Comparison of ENCODE assay signal across 10 mouse cellular contexts in genomic region chr11:77965101-77966036, GRCm38 (mm10). TPM values are rescaled to one million over a fixed set of nuclear protein-coding genes. Genes with fewer than 3 reads are reported as not detected.
DNase-seq lines count a peak whose midpoint lies in the region; ATAC-seq and TF ChIP-seq lines count a peak whose summit lies in the region.
"Had no signal": no experiment of that assay in that cellular context is flagged by ENCODE, and none has a peak within 500 bp of the region (broad histone marks: within the 10 kb centered on the region; RNA-seq: fewer than 3 reads in every experiment).

No protein-coding gene starts in this region.

- H3K4me2 ChIP-seq in forebrain, embryonic 15.5 days (replicated peaks), result peak overlapping the region; percentile 40
- peak overlapping the region; percentile 40 for H3K4me2 ChIP-seq in neural tube, embryonic 12.5 days (replicated peaks)

- intact Hi-C loops in gastrocnemius, adult 2 months (cut with DNase I), result loop anchor here (5.0 kb wide), 2 partner anchors 93 to 203 kb away; partner anchors contain the start of gene Myo18a

- no peaks in the 10 kb centered on the region for H3K27me3 ChIP-seq in forebrain, embryonic 15.5 days
- H3K27me3 ChIP-seq in neural tube, embryonic 12.5 days (replicated peaks), result peaks cover 56% of the 10 kb centered on the region

- no peak overlapping the region for H3K4me3 ChIP-seq in gastrocnemius, adult 2 months
- peak overlapping the region; percentile 23 for H3K4me3 ChIP-seq in forebrain, embryonic 15.5 days
- H3K4me3 ChIP-seq in neural tube, embryonic 12.5 days, result no peak overlapping the region

- ATAC-seq in forebrain, embryonic 15.5 days (replicated peaks), result peak; percentile 83
- ATAC-seq in neural tube, embryonic 12.5 days (ENCODE audit: low FRiP score, low read depth), result peak; percentile 78

- TF ChIP-seq CTCF in gastrocnemius, adult 2 months (IDR thresholded peaks at IDR 0.05), result no peak

- DNase-seq in gastrocnemius, postnatal 10 days, result peak; percentile 29
- DNase-seq in gastrocnemius, adult 2 months, result no peak
- DNase-seq in cerebellum, adult 18-20 months, result peak; percentile 91 to 95
- DNase-seq in layer of hippocampus, postnatal 10 days (ENCODE audit: low spot score in 2 of 2), result peak; percentile 83 to 85
- no peak for DNase-seq in testis, postnatal 10 days (ENCODE audit: low spot score)
- no peak for DNase-seq in ovary, postnatal 10 days (ENCODE audit: low spot score)

- H3K9me3 ChIP-seq in forebrain, embryonic 15.5 days, result no peaks in the 10 kb centered on the region
- no peaks in the 10 kb centered on the region for H3K9me3 ChIP-seq in neural tube, embryonic 12.5 days

- peaks cover 22% of the 10 kb centered on the region for H3K36me3 ChIP-seq in forebrain, embryonic 15.5 days
- peaks cover 8% of the 10 kb centered on the region; the same call in 1 of the 2 replicates for H3K36me3 ChIP-seq in neural tube, embryonic 12.5 days

- no peak overlapping the region for H3K27ac ChIP-seq in gastrocnemius, adult 2 months
- peak overlapping the region; percentile 96 for H3K27ac ChIP-seq in forebrain, embryonic 15.5 days (replicated peaks)
- H3K27ac ChIP-seq in neural tube, embryonic 12.5 days, result no peak overlapping the region

- peak overlapping the region; percentile 13 for H3K9ac ChIP-seq in forebrain, embryonic 15.5 days (replicated peaks)
- peak overlapping the region; percentile 1; the same call in 1 of the 2 replicates for H3K9ac ChIP-seq in neural tube, embryonic 12.5 days

- 1% methylated on average over 17 of the region's 17 CpGs for WGBS in forebrain, embryonic 15.5 days
- WGBS in neural tube, embryonic 12.5 days, result 5% methylated on average over 17 of the region's 17 CpGs

- H3K4me1 ChIP-seq in forebrain, embryonic 15.5 days, result peaks cover 46% of the 10 kb centered on the region
- H3K4me1 ChIP-seq in neural tube, embryonic 12.5 days, result peaks cover 25% of the 10 kb centered on the region

RNA-seq across cellular contexts. Expression of gene Phf12, which starts 17.2 kb away (rescaled TPM):
- total RNA-seq in gastrocnemius, postnatal 10 days (2021), result 10 to 100 TPM; 19.7 to 35.4 TPM
- total RNA-seq in gastrocnemius, adult 2 months (2021), result 10 to 100 TPM; 15.0 to 15.8 TPM
- 22.5 and 26.0 TPM in 2 replicates for polyA plus RNA-seq in forebrain, embryonic 15.5 days (2015; fragmentation: Nextera tagmentation; extraction: Ambion mirVana)
- total RNA-seq in layer of hippocampus, postnatal 10 days (2021), result 10 to 100 TPM; 47.1 to 49.2 TPM
- polyA plus RNA-seq in neural tube, embryonic 12.5 days (2016; fragmentation: Nextera tagmentation; extraction: Ambion mirVana), result 29.5 and 29.7 TPM in 2 replicates

RNA-seq across cellular contexts. Expression of gene Sez6, which starts 34.8 kb away (rescaled TPM):
- under 1 TPM; 0.54 to 0.70 TPM for total RNA-seq in gastrocnemius, postnatal 10 days (2021)
- total RNA-seq in gastrocnemius, adult 2 months (2021), result under 1 TPM in 1 of 2 experiments, not detected in 1; 0.25 TPM
- 243 and 249 TPM in 2 replicates for polyA plus RNA-seq in forebrain, embryonic 15.5 days (2015; fragmentation: Nextera tagmentation; extraction: Ambion mirVana)
- total RNA-seq in layer of hippocampus, postnatal 10 days (2021), result 100 to 1,000 TPM; 215 to 221 TPM
- 48.5 and 51.4 TPM in 2 replicates for polyA plus RNA-seq in neural tube, embryonic 12.5 days (2016; fragmentation: Nextera tagmentation; extraction: Ambion mirVana)
- total RNA-seq: common myeloid progenitor, adult 5-6 weeks; liver, adult 2 months had no signal
- polyA plus RNA-seq: liver, adult 2 months had no signal

Comparison
In these comparisons a context has a peak if more than half of its experiments do, and no peak if none do; other contexts are left out.
1. DNase-seq: peak in gastrocnemius, postnatal 10 days (single experiment), cerebellum, adult 18-20 months (2 of 2) and layer of hippocampus, postnatal 10 days (2 of 2); none in gastrocnemius, adult 2 months (single experiment), testis, postnatal 10 days (single experiment) and ovary, postnatal 10 days (single experiment).
2. RNA of gene Sez6, which starts 34.8 kb away (total RNA-seq): 215 to 221 TPM in layer of hippocampus, postnatal 10 days; 0.54 to 0.70 TPM in gastrocnemius, postnatal 10 days and 0.25 TPM in gastrocnemius, adult 2 months; every median in the first group is over 100 times any median in the second.